Mouse (Mus musculus) splenic B cell, adult 2 months (primary cell): Measurements from ENCODE around the gene Myl4.

Source experiments
- DNase-seq: peaks from one replicate; pipeline ENCODE4 v3.0.0-alpha.2; 2011; ENCODE audit warnings: low read depth, low spot score
- H3K27me3 ChIP-seq: 2 replicates; pipeline ENCODE4 v1.6.1; 2012; ENCODE audit warnings: mild to moderate bottlenecking, low read length, moderate library complexity, mixed read lengths; ENCODE audit not compliant: control insufficient read depth, poor library complexity, insufficient read depth, severe bottlenecking
- H3K36me3 ChIP-seq: 2 replicates; pipeline ENCODE4 v1.6.1; 2012; ENCODE audit warnings: mild to moderate bottlenecking, low read length, moderate library complexity, mixed read lengths; ENCODE audit not compliant: control insufficient read depth, poor library complexity, insufficient read depth, severe bottlenecking

Myl4 gene

DNA sequence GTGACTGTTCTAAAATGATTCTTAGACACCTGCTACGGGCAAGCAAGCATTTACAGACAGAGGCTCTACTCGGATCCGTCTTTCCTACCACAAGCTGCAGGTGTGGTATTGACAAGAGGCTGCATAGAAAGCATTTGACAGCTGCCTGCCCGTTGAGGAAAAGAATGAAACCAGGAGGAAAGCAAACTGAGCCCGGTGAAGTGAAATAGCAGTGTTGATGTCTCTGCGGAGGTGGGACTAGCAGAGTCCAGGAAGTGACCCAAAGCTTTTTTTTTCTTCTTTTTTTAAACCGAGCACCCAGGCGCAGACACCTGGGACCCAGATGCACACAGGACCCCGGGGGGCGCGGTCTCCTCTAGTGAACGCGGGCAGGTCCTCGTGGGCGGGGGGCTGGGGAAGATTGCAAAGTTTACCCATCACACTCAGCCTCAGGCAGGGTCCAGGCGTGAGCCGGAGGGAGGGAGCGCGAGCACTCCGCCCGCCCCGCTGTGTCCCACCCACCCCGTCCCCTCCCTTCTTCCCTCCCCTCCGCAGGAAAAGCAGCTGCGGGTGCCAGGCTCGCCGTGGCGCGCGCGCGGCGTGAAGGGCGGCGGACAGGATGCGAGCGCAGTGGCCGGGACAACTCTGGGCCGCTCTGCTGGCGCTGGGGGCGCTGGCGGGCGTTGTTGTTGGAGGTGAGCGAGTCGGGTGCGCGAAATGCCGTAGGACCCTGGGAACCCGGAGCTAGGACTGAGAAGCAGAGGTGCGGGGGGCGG is 57.2 kb downstream of the Myl4 start, which contains the start of gene Itgb3:
TSS of gene Itgb3 (plus strand) at position 510 of the 755 bp plus-strand sequence.
- DNase-seq = peak; percentile 83
- no peaks in the 10 kb centered on the region for H3K36me3 ChIP-seq
- no peaks in the 10 kb centered on the region for H3K27me3 ChIP-seq

DNA sequence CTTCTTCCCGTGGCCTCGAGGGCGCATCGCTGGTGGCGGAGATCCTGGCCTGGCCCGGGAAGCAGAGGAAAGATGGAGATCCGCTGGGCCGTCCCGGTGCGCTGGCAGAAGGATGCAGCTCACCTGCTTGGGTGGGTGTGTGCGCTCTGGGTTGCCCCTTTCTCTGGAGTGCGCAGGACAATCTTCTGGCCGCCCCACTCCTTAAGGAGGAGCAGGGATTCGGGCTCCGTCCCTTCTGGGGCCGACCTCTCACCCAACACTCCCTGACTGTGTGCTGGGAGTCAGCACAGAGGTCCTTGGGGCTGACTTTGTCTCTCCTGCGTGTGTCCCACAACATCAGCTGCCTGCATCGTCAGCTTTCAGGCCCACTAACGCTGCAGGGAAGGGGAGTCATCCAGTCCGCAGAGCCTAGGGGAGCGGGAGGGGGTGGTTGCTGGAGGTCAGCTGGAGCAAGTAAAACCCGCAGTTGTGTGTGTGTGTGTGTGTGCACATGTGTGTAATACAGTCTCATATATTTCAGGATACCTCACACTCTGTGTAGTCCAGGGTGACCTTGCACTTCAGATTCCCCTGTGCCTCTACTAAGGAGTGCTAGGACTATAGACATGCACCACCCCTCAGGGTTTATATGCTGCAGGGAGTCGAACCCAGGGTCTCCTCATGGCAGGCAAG is 57.9 kb downstream of the Myl4 start:
- DNase-seq = peak; percentile 25
- no peaks in the 10 kb centered on the region for H3K27me3 ChIP-seq
- H3K36me3 ChIP-seq = no peaks in the 10 kb centered on the region

DNA sequence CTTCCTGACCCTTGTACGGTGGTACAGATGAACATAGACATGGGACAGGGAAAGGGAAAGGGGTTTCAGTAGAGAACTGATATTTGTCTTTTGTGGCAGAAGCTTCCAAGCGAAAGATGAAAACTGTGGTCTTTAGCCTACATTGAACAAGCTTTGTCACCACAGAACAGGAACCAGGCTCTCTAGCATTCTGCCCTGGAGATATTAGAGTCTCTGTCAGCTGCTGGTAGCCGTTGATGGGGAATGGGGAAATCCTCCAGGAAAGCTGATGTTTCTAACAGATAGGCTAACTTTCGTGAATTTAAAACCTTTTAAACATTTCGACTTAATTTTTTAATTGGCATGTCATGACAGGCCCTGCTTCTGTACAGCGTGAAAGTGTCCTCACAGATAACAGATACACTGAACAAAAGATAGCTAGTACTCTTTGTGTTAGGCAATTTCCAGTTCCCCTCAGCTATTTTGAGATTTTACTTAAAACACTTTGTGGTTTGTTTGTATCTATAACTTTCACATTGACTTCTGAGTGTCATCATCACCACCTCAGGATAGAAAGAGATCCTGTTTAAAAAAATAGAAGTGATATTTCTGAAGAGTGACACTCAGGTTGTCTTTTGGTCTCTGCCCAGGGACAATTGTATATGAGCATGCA is 58.7 kb downstream of the Myl4 start:
- peak; percentile 41 for DNase-seq

DNA sequence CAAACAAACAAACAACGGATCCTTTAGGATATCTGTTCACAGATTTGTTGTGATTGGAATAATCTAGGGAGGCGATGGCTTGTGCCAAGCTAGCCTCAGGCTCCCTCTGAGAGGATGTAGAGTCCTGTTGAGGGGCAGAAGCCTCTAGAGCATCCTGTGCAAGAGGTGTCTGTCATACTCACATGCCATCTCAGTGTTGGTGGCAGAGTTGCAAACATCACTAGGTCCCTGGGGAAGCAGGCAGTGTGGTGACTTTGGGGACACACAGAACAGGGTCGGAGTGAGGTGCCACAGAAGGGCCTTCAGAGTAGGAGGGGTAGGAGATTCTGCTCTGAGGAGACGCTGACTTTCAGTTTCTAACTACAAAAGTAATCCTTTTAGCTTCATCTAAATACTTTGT is 59.3 kb downstream of the Myl4 start:
- H3K36me3 ChIP-seq = no peaks in the 10 kb centered on the region
- DNase-seq = peak; percentile 60
- no peaks in the 10 kb centered on the region for H3K27me3 ChIP-seq

More for the DNA sequence above, 58.7 kb downstream of the Myl4 start:
- H3K36me3 ChIP-seq = no peaks in the 10 kb centered on the region
- no peaks in the 10 kb centered on the region for H3K27me3 ChIP-seq

DNA sequence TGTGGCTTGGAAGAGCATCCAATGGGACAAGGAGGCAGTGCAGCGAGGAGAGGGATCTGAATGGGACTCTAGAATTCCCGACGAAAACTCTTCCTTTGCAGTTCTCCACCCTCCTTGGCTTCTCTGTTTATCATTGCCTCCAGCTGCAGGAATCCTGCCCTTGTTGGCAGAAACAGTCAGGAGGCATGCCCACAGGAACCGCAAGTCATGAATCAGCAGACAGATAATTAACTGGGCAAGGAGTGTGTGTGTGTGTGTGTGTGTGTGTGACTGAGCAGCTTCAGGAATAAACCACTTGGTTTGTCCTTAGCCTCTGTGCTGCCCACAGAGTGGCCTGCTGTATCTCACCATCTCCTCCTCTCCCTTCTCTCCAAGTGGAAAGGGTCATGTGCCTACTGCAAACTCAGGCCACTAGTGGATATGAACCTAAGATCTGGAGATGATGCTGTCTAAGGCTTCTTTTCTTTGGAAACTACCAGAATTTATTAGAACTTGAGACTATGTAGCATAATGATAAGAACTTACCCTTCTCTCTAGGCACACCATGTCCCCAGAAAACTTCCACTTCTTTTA is 61.2 kb downstream of the Myl4 start:
- DNase-seq = no peak
- no peaks in the 10 kb centered on the region for H3K27me3 ChIP-seq

DNA sequence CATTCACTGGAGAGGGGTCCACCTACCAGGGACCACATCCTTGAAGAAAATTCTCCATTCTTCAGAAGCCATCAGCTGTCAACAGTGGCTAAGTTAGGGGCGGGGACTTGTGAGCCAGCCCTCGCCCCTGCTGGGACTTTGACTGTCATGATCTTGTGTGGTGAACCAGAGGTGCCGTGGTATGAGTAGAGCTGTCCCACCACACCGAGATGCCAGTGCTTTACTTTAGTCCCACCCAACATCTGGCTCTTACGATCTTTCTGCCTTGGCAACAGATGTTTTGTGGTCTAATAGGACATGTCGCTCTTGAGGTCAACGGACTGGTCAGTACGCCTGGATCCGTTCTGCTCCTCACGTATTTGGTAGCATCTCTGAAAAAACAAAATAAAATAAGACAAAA is 63.1 kb downstream of the Myl4 start:
- DNase-seq = no peak
- H3K36me3 ChIP-seq = no peaks in the 10 kb centered on the region
- H3K27me3 ChIP-seq = no peaks in the 10 kb centered on the region

More for the DNA sequence above, 61.2 kb downstream of the Myl4 start:
- H3K36me3 ChIP-seq = no peaks in the 10 kb centered on the region

DNA sequence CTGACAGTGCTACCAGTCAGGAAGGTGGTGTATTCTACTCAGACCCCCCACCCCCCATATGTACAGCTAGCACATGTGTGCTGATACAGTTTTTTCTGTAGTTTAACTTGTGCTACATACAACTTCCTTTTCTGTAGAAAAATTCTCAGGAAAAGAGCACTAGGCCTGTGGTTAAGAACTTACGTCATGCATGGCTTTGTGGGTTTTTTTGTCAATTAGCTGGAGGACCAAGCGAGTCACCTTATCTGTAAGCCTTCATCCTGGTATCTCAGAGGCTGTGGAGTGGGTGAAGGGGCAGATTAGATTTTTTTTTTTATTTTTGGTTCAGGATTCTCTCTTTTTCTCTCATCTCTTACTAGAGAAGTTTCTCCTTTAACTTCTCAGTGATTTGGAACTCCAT is 63.7 kb downstream of the Myl4 start:
- Histone ChIP-seq H3K27me3 (no peaks in the 10 kb centered on the region), H3K36me3 (no peaks in the 10 kb centered on the region)
- peak; percentile 52 for DNase-seq

DNA sequence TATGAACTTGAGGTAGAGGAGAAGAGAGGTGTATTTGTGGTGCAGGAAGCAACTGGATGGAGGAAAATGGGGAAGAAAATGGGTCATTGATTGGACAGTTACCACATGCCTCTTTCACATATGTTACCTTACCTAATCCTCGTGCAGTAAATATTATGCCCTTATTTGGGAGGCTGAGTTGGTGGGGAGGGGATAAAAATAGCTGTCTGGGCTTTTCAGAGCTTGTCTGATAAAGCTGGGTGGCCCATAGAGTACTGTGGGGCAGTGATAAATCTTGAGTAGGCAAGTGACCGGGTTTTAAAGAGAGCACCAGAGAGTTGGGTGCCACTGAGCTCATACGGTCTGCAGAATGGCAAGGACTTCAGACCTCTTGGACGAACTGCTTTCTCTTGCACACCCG is 65.7 kb downstream of the Myl4 start:
- no peaks in the 10 kb centered on the region for H3K27me3 ChIP-seq
- no peaks in the 10 kb centered on the region for H3K36me3 ChIP-seq
- no peak for DNase-seq

DNA sequence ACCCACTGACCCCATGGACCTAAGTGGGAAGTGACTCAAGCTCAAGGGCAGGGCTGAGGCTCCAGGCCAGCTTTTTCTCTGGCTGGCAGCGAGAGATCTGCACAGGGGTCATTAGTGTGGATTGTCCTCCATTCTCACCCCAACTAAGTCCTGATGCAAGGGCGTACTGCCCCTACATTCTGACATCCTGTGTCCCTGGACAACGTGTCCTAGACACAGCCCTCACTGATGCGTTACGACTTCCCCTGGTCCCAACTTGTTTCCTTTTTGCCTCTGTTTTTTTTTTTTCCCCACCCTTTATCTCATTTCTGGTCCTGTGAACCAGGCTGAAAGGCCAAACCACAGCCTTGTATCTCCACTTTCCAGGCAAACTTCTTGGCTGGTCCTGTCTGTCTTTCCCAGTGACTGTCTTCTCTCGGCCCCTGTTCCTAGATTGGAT is 68.2 kb downstream of the Myl4 start:
- no peaks in the 10 kb centered on the region for H3K27me3 ChIP-seq
- H3K36me3 ChIP-seq = no peaks in the 10 kb centered on the region
- no peak for DNase-seq

DNA sequence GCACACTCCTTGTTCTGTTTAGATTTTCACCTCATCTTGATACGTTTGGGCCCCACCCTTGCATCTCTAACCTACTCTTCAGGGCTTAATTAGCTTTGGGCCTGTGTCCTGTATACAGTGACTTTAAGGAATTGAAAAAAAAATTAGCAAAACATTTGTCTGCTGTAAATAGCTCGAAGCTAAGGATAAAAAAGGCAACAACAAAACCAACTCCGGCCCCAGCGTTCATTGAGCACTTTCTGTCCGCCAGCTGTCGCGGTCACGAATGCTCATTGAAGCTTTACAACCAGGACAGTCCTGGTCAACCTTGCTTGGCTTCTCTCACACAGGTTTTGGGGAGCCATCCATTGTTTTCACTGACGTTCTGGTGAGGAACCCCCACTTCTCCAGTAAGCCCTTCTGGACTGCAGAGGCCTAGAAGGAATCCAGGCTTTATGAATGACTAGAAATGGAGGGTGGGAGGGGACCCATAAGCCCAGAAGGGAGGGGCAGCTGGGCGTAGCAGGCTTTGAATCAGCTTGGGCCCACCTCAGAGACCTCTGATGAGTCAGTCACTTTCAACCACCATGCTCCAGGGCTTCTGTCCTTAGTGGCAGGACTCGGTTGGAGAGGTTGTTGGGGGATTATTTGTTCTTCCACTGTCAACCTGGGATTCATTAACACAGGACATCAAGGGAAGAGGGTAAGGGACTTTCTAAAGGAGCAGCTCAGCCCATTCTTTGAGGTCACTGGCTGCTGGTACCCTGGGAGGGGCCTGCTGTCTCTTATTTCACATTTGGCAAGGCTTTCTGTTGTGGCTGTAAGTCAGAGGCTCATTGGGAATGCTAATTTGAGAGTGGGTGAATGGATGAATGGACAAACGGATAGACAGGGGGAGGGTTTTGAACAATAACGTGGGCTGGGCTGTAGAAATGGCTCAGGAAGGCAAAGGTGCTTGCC is 68.9 kb downstream of the Myl4 start:
- no peak for DNase-seq
- no peaks in the 10 kb centered on the region for H3K27me3 ChIP-seq
- H3K36me3 ChIP-seq = no peaks in the 10 kb centered on the region

DNA sequence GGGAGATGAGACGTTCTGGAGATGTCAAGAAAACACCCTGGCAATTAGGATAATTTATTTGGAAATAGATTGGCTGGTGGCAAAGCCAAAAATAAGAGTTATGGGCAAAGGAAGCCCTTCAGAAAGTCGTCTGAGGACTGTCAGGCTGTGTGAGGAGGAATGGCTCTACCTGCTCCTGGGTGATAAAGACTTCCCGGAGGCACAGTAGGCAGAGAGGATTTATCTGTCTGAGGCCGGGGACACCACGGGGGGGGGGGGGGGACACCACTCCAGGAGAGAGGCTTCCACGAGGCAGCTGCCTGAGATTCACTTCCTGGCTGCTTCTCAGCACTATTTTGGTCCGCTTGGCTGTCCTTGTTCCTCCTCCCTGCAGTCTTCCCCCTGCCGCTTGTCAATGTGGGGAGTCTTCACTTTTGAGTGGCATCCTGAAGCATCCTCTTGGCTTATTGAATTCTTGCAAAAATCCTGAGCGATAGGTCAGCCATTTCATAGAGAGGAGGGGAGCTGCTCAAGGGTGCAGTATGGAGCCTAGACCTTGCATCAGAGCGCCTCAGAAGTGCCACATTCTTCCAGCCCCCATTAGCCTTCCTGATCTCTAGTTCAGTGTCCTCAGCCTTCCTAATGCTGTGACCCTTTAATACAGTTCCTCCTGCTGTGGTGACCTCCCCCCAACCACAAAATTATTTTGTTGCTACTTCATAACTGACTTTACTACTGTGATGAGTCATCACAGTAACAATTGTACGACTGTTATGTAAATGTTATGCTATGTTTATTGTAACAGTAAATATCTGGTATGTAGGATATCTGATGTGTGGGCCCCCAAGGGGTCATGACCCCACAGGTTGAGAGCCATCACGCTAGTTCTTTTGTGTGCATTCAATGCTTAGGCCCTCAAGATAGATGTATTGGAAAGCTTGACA is 71.8 kb downstream of the Myl4 start:
- Histone ChIP-seq H3K36me3 (no peaks in the 10 kb centered on the region), H3K27me3 (no peaks in the 10 kb centered on the region)
- DNase-seq = no peak

DNA sequence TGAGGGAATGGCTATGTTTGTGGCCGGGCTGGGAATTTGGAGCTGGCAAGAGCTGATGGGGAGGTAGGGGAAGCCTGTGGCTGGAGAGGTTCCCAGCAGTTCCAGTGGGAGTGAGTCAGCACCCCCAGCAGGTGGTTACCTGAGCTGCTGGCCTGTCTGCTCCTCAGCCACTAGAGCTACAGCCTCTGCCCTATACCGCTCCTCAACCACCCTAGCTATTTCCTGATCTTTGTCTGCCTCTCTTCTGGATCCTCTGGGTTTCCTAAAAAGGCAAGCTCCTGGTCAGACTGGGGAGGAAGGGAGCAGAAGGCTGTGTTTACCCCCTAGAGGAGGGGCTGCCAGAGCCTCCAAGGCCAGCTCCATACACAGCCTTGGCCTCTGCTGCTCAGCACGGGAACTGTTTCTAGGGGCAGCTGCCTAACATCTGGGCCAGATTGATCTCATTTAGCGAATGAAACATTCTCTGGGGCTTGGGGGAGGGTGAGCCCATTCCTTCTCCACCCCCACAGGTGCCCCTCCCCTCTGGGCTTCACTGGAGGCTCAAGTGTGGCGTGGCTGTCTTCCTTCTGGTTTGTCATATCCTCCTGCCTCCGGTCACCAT is 74.4 kb downstream of the Myl4 start:
- Histone ChIP-seq H3K27me3 (no peaks in the 10 kb centered on the region), H3K36me3 (no peaks in the 10 kb centered on the region)
- no peak for DNase-seq
